Mouse (Mus musculus) cerebellum, adult 2 months (tissue): Measurements from ENCODE around the gene Gtdc1. TPM values are rescaled to one million over a fixed set of nuclear protein-coding genes. Genes with fewer than 3 reads are reported as not detected.

Experiments used
- DNase-seq, 2 experiments: peaks; one replicate each; pipeline ENCODE4 v3.0.0; 2021
- H3K27ac ChIP-seq: fragments of 200-500 bp; 2 replicates; pipeline ENCODE4 v1.5.1; 2012; ENCODE audit warnings: low read length, control low read depth, inconsistent platforms; ENCODE audit not compliant: insufficient read depth
- H3K27me3 ChIP-seq: fragments of 200-500 bp; 2 replicates; pipeline ENCODE4 v1.6.1; 2012; ENCODE audit warnings: inconsistent platforms, mild to moderate bottlenecking, low read length, moderate library complexity; ENCODE audit not compliant: control insufficient read depth, insufficient read depth
- H3K4me1 ChIP-seq: fragments of 200-500 bp; 2 replicates; pipeline ENCODE4 v1.6.1; 2011; ENCODE audit warnings: low read length; ENCODE audit not compliant: control insufficient read depth, insufficient read depth
- H3K4me3 ChIP-seq: fragments of 200-500 bp; replicated peaks from 2 replicates; pipeline ENCODE3; 2011; ENCODE audit warnings: mild to moderate bottlenecking, low read depth, low read length, control low read depth; ENCODE audit not compliant: insufficient read depth
- CTCF ChIP-seq: fragments of 200-500 bp; IDR thresholded peaks from 2 replicates; pipeline ENCODE4 v1.5.1; 2011; ENCODE audit warnings: low read depth, mild to moderate bottlenecking, control low read depth, low read length, moderate library complexity, borderline replicate concordance; ENCODE audit not compliant: insufficient read depth
- POLR2A ChIP-seq: fragments of 200-500 bp; IDR thresholded peaks from 2 replicates; pipeline ENCODE4 v1.6.1; 2011; ENCODE audit warnings: low read length, control low read depth, borderline replicate concordance; ENCODE audit not compliant: insufficient read depth
- WGBS: fragments of 180-500 bp; shearing (Covaris S2); methylation state at CpG from one replicate; pipeline ENCODE4 v1.1.7; 2018; 5-methylcytosine and 5-hydroxymethylcytosine counted together
- polyA plus RNA-seq: library from polyadenylated mRNA; depleted of rRNA; stranded (reverse); fragments of >200 nt; gene quantifications from 2 replicates; pipeline ENCODE4 v1.2.3, GENCODE M21; 2012; rRNA removed

The Gtdc1 gene
- polyA plus RNA-seq, 1 experiment = 24.2 TPM

GRCm38 (mm10) chr2:44526110-44527032 is 401.1 kb downstream of the Gtdc1 start:
- H3K4me1 ChIP-seq = no peaks in the 10 kb centered on the region
- 41% methylated on average over 6 of the region's 6 CpGs for WGBS
- H3K27ac ChIP-seq = no peak overlapping the region
- no peak overlapping the region for H3K4me3 ChIP-seq
- TF ChIP-seq CTCF = no peak
- no peak for TF ChIP-seq POLR2A
- DNase-seq = peak in 1 of 2 experiments; percentile 11
- no peaks in the 10 kb centered on the region for H3K27me3 ChIP-seq

GRCm38 (mm10) chr2:44525187-44525919 is 402.1 kb downstream of the Gtdc1 start:
- Histone ChIP-seq H3K4me1 (no peaks in the 10 kb centered on the region), H3K4me3 (no peak overlapping the region), H3K27me3 (no peaks in the 10 kb centered on the region), H3K27ac (no peak overlapping the region)
- no peak for DNase-seq
- 76% methylated on average over 5 of the region's 5 CpGs for WGBS
- TF ChIP-seq POLR2A (no peak), CTCF (no peak)

- Histone ChIP-seq H3K4me3 (no peak overlapping the region), H3K4me1 (no peaks in the 10 kb centered on the region), H3K27me3 (no peaks in the 10 kb centered on the region), H3K27ac (no peak overlapping the region)
- TF ChIP-seq CTCF (no peak), POLR2A (no peak)
- no peak for DNase-seq
- 89% methylated on average over 3 of the region's 3 CpGs for WGBS
These were observed 408.2 kb downstream of the Gtdc1 start for GRCm38 (mm10) chr2:44519236-44519635.

DNA sequence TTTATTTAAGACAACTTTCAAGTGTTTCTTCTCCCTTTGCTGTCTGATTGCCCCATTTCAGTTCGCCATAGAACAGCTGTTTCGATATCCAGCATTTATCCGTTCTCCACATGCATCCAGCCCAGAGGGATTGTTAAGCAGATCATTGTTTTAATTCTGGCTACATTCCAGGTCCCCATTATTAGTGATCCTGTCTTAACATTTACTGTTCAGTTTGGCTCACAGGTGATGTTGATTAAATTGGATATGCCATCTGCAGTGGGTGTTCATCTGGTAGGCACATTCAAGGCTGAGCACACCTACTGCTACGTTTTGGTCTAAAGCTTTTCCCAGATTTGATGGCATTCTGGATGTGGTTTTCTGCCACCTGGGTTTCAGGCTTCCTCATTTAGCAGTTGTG is 409.4 kb downstream of the Gtdc1 start:
- no peak for DNase-seq

More for the DNA sequence above, 409.4 kb downstream of the Gtdc1 start:
- H3K27me3 ChIP-seq = no peaks in the 10 kb centered on the region
- 46% methylated on average over 4 of the region's 4 CpGs for WGBS
- no peaks in the 10 kb centered on the region for H3K4me1 ChIP-seq
- H3K4me3 ChIP-seq = no peak overlapping the region
- TF ChIP-seq POLR2A = no peak
- no peak for TF ChIP-seq CTCF
- H3K27ac ChIP-seq = no peak overlapping the region

Other genes starting within 250 kb of the Gtdc1 start
- gene Zeb2, start 189.7 kb upstream of the Gtdc1 start, polyA plus RNA-seq = 35.8 and 40.5 TPM in 2 replicates